15 mouse cellular contexts compared by ENCODE assay signal in the genomic region with DNA sequence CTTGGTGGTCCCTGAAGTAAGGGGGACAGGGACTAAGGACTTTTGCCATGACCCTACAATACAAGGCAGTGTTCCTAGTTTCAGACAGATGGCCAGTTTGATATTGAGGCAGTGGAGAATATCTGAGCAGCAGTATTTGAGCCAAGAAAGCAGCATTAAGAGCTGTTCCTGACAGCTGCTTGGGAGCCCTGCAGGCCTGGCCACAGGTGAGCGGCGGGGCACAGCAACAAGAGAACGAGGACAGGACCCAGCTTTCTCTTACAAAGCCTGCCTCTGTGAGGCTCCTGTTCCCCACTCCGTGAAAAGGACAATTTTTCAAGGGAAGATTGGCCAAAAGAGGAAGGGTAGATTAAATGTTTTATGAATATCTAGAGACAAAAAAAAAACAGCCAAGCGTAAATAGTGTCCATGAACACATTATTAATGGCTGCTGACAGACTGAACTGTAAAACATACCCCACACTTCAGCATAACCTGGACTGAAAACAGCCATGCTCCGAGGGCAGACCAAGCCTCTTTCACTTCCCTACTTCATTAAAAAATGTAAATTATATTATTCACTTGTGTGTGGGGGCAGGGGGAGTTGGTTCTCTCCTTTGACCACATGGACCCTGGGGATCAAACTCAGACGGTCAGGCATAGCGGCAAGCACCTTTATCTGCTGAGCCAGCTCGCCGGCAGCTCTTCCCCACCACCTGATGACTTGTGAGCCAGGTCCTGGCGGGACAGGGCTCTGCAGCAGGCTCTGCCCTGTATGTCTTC. TPM values are rescaled to one million over a fixed set of nuclear protein-coding genes. Genes with fewer than 3 reads are reported as not detected.
"Had no signal": no experiment of that assay in that cellular context is flagged by ENCODE, and none has a peak within 500 bp of the region (broad histone marks: within the 10 kb centered on the region; RNA-seq: fewer than 3 reads in every experiment).

No protein-coding gene starts in this region.

- ATAC-seq: midbrain, embryonic 13.5 days had no signal

- H3K27me3 ChIP-seq: limb, embryonic 13.5 days; midbrain, embryonic 13.5 days; neural tube, embryonic 15.5 days had no signal

- H3K4me2 ChIP-seq: limb, embryonic 13.5 days; midbrain, embryonic 13.5 days; neural tube, embryonic 15.5 days had no signal

- H3K4me1 ChIP-seq: limb, embryonic 13.5 days; neural tube, embryonic 15.5 days had no signal

- H3K36me3 ChIP-seq: neural tube, embryonic 15.5 days had no signal

- DNase-seq: kidney, adult 11 months; kidney, adult 9 months; kidney, postnatal 10 days; kidney, postnatal 4 days; lung, adult 18-20 months; right cerebral cortex, adult 18-20 months; thymus, postnatal 4 days had no signal

- H3K9me3 ChIP-seq: limb, embryonic 13.5 days; midbrain, embryonic 13.5 days; neural tube, embryonic 15.5 days had no signal

- H3K27ac ChIP-seq: layer of hippocampus, adult 2 months; limb, embryonic 13.5 days; liver, embryonic 14.5 days; midbrain, embryonic 13.5 days; neural tube, embryonic 15.5 days had no signal

- H3K9ac ChIP-seq: limb, embryonic 13.5 days; liver, embryonic 14.5 days; midbrain, embryonic 13.5 days; neural tube, embryonic 15.5 days had no signal

- H3K4me3 ChIP-seq: layer of hippocampus, adult 2 months; limb, embryonic 13.5 days; midbrain, embryonic 13.5 days; myocyte; neural tube, embryonic 15.5 days had no signal

RNA-seq across cellular contexts. Expression of a gene that starts 22.3 kb away (rescaled TPM):
- total RNA-seq: liver, adult 2 months; megakaryocyte-erythroid progenitor cell, adult 5-6 weeks had no signal
- polyA plus RNA-seq: myocyte had no signal
